Mouse (Mus musculus) intestine, embryonic 16.5 days (tissue): ENCODE data around the gene Tmem171. TPM values are rescaled to one million over a fixed set of nuclear protein-coding genes. Genes with fewer than 3 reads are reported as not detected.

ENCODE experiments used
- ATAC-seq: fragments of 200-750 bp; cut with Nextera tagmentation; 2 replicates; pipeline ENCODE4 v1.8.0; 2017; ENCODE audit warnings: moderate TSS enrichment, moderate library complexity
- H3K27ac ChIP-seq: fragments of 300-500 bp; sonication (generic); 2 replicates; pipeline ENCODE4 v1.5.1; 2014; ENCODE audit warnings: mild to moderate bottlenecking, low read length
- H3K27me3 ChIP-seq: fragments of 300-500 bp; sonication (generic); replicated peaks from 2 replicates; pipeline ENCODE4 v1.6.1; 2014; ENCODE audit warnings: low read length, control low read depth, mixed read lengths; ENCODE audit not compliant: control insufficient read depth, insufficient read depth
- H3K36me3 ChIP-seq: fragments of 300-500 bp; sonication (generic); 2 replicates; pipeline ENCODE4 v1.6.1; 2014; ENCODE audit warnings: low read length, control low read depth; ENCODE audit not compliant: control insufficient read depth, insufficient read depth
- H3K4me1 ChIP-seq: fragments of 300-500 bp; sonication (generic); 2 replicates; pipeline ENCODE4 v1.6.1; 2014; ENCODE audit warnings: low read length, control low read depth, mixed read lengths; ENCODE audit not compliant: control insufficient read depth, insufficient read depth
- H3K4me2 ChIP-seq: fragments of 300-500 bp; sonication (generic); 2 replicates; pipeline ENCODE4 v1.6.1; 2014; ENCODE audit warnings: low read depth, low read length, control low read depth
- H3K4me3 ChIP-seq: fragments of 300-500 bp; sonication (generic); 2 replicates; pipeline ENCODE4 v1.5.1; 2014; ENCODE audit warnings: mild to moderate bottlenecking, low read length
- H3K9ac ChIP-seq: fragments of 300-500 bp; sonication (generic); 2 replicates; pipeline ENCODE4 v1.6.1; 2014; ENCODE audit warnings: low read depth, low read length
- H3K9me3 ChIP-seq: fragments of 300-500 bp; sonication (generic); 2 replicates; pipeline ENCODE4 v1.6.1; 2016; ENCODE audit warnings: low read length, control low read depth; ENCODE audit not compliant: control insufficient read depth
- WGBS: fragments of 180-500 bp; shearing (Covaris S2); extraction: QIAGEN DNeasy Blood & Tissue Kit; methylation state at CpG from one replicate; pipeline ENCODE4 v1.1.7; 2014; 5-methylcytosine and 5-hydroxymethylcytosine counted together
- polyA plus RNA-seq: library from polyadenylated mRNA; unstranded; fragments of >200 nt; fragmentation: Nextera tagmentation; extraction: Ambion mirVana; gene quantifications from 2 replicates; pipeline ENCODE4 v1.2.1, GENCODE M21; 2015

Tmem171 gene
- polyA plus RNA-seq, 1 experiment from 2014 or later, result 36.4 TPM

DNA sequence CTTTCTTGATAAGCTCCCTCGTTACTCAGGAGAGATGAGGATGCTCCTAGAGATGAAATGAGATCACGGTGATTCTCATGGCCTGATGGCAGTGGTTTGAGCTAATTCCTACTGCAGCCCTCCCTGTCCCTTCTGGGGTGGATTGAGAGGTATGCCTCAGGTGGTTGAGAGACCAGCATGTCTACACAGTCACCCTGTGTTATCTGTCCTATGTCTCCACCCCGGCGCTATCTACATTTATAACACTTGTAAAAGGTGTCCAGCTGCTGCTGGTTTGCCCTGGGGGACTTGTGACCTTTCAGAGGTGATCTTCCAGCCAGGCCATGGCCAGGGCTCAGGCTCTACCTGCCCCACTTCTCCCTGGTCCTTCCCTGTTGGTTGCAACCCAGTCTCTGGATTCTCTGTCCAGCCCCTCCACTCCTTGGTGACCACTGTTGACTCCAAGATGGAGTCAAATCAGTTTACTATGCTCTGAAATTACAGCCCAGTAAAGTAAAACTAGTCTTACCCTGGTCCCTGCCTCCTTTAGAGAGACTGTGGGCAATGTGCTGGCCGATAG, 5.4 kb upstream of the Tmem171 start:
- Histone ChIP-seq H3K4me1 (peaks cover 16% of the 10 kb centered on the region), H3K4me2 (peak overlapping the region; percentile 19; the same call in 1 of the 2 replicates), H3K4me3 (no peak overlapping the region), H3K27ac (peak overlapping the region; percentile 91), H3K9me3 (no peaks in the 10 kb centered on the region), H3K36me3 (no peaks in the 10 kb centered on the region), H3K9ac (peak overlapping the region; percentile 31; the same call in 1 of the 2 replicates), H3K27me3 (no peaks in the 10 kb centered on the region; the same call in 1 of the 2 replicates)
- WGBS, result 45% methylated on average over 5 of the region's 5 CpGs
- ATAC-seq, result peak; percentile 58

DNA sequence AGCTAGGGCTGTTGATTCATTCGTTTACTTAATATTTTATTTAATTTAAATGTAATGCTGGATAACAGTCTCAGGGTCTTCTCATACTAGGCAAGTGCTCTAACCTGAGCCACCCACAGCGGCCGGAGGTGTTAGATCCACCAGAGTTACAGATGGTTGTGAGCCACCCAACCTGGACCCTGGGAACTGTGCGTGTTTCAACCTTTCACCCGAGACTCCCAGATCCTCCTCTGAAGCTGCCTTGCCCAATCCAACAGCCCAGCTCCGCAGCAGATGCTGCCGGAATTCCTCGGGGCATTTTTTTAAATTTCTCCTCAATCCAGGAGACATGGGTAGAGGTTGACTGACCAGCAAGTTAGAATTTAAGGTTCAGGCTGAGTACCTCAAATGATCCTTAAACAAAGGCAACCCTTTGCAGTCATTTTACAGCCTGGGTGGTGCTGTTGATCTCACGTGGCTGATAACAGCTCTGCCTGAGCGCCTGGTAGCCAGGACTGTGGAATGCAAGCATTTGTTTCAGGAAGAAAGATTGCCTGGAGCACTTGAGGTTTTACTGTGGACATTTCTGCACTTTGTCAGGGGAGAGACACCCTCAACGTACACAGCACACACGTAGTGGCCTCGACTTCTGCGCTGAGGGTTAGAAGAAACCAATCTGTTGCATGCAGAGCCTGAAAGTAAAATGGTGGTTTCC, 4.6 kb upstream of the Tmem171 start:
- ATAC-seq, result peak; percentile 51
- H3K27me3 ChIP-seq, result no peaks in the 10 kb centered on the region; the same call in 1 of the 2 replicates
- no peaks in the 10 kb centered on the region for H3K36me3 ChIP-seq
- WGBS, result 30% methylated on average over 14 of the region's 14 CpGs
- H3K9ac ChIP-seq, result no peak overlapping the region
- H3K4me3 ChIP-seq, result no peak overlapping the region
- H3K4me2 ChIP-seq, result peak overlapping the region; percentile 19; the same call in 1 of the 2 replicates
- peaks cover 16% of the 10 kb centered on the region for H3K4me1 ChIP-seq
- no peaks in the 10 kb centered on the region for H3K9me3 ChIP-seq
- peak overlapping the region; percentile 91 for H3K27ac ChIP-seq

DNA sequence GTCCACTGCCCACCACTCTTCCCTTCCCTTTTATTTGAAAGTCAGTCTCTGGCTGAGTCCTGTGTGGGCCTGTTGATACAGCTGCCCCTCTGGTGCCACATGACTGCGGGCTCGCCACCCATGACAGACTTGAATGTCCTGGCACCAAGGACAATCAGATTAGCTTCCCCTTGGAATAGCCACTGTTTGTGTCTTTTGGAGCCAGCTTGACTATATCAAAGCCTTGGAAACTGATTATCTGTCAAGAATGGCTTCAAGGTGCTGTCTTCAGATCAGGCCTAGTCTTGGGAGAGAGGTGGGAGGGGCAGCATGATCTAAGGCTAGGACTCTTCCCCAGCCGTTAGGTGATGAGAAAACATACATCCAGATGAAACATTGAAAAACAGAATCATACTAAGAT, 2.1 kb upstream of the Tmem171 start:
- ATAC-seq, result no peak
- no peaks in the 10 kb centered on the region for H3K36me3 ChIP-seq
- no peaks in the 10 kb centered on the region for H3K9me3 ChIP-seq
- H3K4me3 ChIP-seq, result no peak overlapping the region
- H3K4me2 ChIP-seq, result no peak overlapping the region
- H3K27ac ChIP-seq, result peak overlapping the region; percentile 88
- no peaks in the 10 kb centered on the region; the same call in 1 of the 2 replicates for H3K27me3 ChIP-seq
- 88% methylated on average over 3 of the region's 3 CpGs for WGBS
- peaks cover 9% of the 10 kb centered on the region for H3K4me1 ChIP-seq
- H3K9ac ChIP-seq, result no peak overlapping the region

DNA sequence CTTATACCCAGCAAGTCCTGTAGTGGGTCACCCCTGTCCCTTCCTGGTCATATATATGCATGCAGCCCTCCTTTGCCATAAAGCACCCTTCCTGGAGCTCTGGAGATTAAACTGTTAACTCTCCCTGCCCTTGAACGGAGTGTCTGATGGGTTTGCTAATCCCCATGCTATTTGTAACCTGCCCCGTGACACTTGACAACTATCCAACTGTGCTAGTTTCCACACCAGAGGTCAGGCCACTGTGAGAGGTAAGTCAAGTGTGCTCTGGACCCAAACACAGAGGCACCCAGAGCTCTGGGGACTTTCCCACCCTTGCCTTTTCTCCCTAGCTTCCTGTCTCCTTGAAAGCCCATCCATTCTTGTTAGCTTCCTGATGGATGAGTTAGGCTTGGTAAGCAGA, 912 bp upstream of the Tmem171 start:
- Histone ChIP-seq H3K4me2 (peak overlapping the region; percentile 65), H3K4me1 (peaks cover 13% of the 10 kb centered on the region), H3K9me3 (no peaks in the 10 kb centered on the region), H3K27me3 (no peaks in the 10 kb centered on the region; the same call in 1 of the 2 replicates), H3K9ac (peak overlapping the region; percentile 80), H3K4me3 (peak overlapping the region; percentile 52), H3K36me3 (no peaks in the 10 kb centered on the region), H3K27ac (peak overlapping the region; percentile 88)
- 27% methylated on average over 2 of the region's 2 CpGs for WGBS
- peak; percentile 11; the same call in 1 of the 2 replicates for ATAC-seq

DNA sequence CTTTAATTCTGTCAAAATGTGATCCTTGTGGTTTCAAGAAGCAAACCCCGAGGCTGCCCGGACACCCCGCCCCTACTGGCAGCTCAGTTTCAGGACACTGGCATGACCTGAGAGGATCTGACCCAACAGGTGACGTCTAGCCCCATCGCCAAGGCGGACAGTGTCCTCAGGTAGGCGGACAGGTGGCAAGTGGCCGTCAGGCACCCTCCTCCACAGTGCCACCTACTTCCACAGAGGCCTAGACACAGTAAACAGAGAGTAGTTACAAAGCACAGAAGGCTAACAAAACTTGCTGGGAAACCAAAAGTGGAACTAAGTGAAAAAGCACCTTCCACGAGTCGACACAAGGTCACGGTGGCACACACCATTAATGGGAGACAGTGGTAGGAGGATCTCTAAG, 1.3 kb downstream of the Tmem171 start:
- peaks cover 16% of the 10 kb centered on the region for H3K4me1 ChIP-seq
- ATAC-seq, result no peak
- peak overlapping the region; percentile 65 for H3K4me2 ChIP-seq
- no peaks in the 10 kb centered on the region for H3K9me3 ChIP-seq
- WGBS, result 73% methylated on average over 11 of the region's 11 CpGs
- H3K36me3 ChIP-seq, result no peaks in the 10 kb centered on the region
- H3K27me3 ChIP-seq, result no peaks in the 10 kb centered on the region; the same call in 1 of the 2 replicates
- peak overlapping the region; percentile 76 for H3K27ac ChIP-seq
- H3K9ac ChIP-seq, result peak overlapping the region; percentile 47
- H3K4me3 ChIP-seq, result peak overlapping the region; percentile 52

DNA sequence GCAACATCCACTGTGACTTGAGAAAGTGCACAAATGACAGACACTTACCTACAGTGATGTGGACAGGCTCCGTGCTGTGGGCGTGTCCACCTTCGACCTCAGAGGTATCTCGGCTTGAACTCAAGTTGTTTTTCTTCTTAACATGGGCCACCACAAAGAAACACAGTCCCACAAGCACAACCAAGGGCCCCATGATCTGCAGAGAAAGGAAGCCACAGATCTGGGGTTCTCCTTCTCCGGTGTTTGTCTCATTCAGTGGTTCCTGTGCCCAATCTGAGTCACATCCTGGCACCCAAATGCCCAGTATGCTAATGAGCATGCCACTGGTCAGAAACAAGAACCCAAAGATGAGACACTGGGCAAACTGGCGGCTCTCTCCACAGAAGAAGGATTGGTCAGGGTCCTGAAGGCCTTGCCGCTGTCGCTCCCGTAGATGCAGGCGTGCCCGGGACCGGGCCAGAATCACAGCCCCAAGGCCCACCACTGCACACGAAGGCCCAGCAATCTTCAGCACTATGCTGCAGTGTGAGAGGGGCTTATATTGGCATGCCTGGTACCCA, 2.6 kb downstream of the Tmem171 start:
- WGBS, result 79% methylated on average over 13 of the region's 13 CpGs
- Histone ChIP-seq H3K9me3 (no peaks in the 10 kb centered on the region), H3K27me3 (no peaks in the 10 kb centered on the region; the same call in 1 of the 2 replicates), H3K9ac (peak overlapping the region; percentile 45; the same call in 1 of the 2 replicates), H3K36me3 (no peaks in the 10 kb centered on the region), H3K4me3 (0 out of 2 replicates have a peak overlapping the region, but pooled peaks have one; percentile 27), H3K4me1 (peaks cover 16% of the 10 kb centered on the region), H3K4me2 (peak overlapping the region; percentile 39), H3K27ac (no peak overlapping the region)
- ATAC-seq, result no peak

DNA sequence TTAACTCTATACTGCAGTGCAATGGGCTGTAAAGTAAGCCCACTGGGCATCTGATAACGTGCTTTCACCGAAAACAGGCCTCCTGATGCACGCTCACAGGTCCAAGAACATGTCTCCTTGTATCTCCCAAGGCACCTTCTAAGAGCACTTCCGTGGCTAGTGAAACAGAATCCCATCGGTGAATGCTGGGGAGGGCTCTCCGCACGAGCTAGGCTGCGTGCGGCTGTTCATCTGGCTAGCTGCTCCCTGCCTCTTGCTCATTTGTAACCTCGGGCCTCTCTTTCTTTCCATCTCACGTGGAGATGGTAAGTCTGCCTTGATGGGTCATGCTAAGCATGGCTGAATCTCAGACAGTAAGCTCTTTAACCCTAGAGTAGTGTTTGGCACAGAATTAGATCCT, 3.7 kb downstream of the Tmem171 start:
- no peaks in the 10 kb centered on the region for H3K36me3 ChIP-seq
- H3K9ac ChIP-seq, result 0 out of 2 replicates have a peak overlapping the region, but pooled peaks have one; percentile 1
- H3K4me2 ChIP-seq, result peak overlapping the region; percentile 39
- 87% methylated on average over 11 of the region's 11 CpGs for WGBS
- ATAC-seq, result no peak
- H3K27me3 ChIP-seq, result no peaks in the 10 kb centered on the region; the same call in 1 of the 2 replicates
- no peaks in the 10 kb centered on the region for H3K9me3 ChIP-seq
- no peak overlapping the region for H3K27ac ChIP-seq
- peaks cover 16% of the 10 kb centered on the region for H3K4me1 ChIP-seq
- peak overlapping the region; percentile 27 for H3K4me3 ChIP-seq

DNA sequence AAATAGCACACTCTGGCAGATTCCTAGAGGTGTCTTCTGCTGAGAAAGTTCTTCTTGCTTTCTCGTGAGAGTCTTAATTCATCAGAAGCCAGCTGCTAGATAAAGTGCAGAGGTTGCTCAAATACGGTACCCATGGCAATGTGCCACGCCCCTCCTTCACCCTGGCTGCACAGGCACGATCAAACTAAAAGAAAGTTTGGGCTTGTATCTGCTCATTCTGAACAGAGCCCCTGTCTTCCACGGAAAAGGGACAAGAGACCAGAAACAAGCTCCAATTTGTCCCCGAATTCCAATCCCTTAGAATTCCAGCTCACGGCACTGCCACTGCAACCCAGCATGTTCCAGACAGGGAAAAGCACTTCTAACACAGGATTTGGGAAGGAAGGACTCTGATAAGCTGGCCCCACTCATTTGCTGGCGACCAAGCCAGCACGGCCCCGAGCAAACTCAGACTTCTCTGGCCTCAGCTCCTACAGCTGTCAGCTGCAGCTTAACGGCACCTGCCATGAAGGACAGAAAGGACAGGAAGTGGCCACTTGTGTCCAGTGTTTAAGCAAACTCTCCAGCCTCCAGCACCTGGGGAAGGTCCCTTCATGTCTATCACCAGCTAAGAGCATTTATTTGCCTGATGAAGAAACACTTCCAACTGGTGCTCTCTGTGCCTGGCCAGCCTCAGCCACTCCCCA, 4.9 kb downstream of the Tmem171 start:
- peaks cover 12% of the 10 kb centered on the region for H3K4me1 ChIP-seq
- no peaks in the 10 kb centered on the region for H3K27me3 ChIP-seq
- no peaks in the 10 kb centered on the region for H3K9me3 ChIP-seq
- 39% methylated on average over 11 of the region's 11 CpGs for WGBS
- ATAC-seq, result no peak
- H3K4me3 ChIP-seq, result peak overlapping the region; percentile 13
- peak overlapping the region; percentile 39 for H3K4me2 ChIP-seq
- no peaks in the 10 kb centered on the region for H3K36me3 ChIP-seq
- H3K27ac ChIP-seq, result 0 out of 2 replicates have a peak overlapping the region, but pooled peaks have one; percentile 3
- peak overlapping the region; percentile 5 for H3K9ac ChIP-seq

DNA sequence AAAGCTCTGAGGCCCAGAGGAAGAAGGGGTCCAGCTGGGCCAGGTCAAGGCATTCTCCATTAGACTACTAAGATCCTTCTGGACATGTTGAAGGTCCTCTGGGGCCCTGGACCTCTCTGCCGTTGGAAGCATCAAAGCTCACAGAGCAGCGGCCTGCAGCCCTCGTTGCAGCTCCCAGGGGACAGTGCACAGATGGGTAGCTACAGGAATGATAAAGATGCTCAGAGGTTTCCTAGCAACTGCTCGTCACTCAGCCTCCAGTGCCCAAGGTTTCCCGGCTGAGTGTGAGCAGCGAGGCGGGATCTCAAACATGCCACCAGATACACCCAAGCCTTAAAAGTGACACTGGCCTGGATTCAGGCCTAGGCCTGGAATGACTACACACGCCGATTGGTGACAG, 6.7 kb downstream of the Tmem171 start:
- Histone ChIP-seq H3K4me3 (no peak overlapping the region), H3K27ac (no peak overlapping the region), H3K4me1 (peaks cover 18% of the 10 kb centered on the region), H3K36me3 (no peaks in the 10 kb centered on the region), H3K27me3 (no peaks in the 10 kb centered on the region), H3K9me3 (no peaks in the 10 kb centered on the region), H3K4me2 (no peak overlapping the region), H3K9ac (no peak overlapping the region)
- WGBS, result 64% methylated on average over 9 of the region's 9 CpGs
- no peak for ATAC-seq
